Mouse (Mus musculus) heart, adult 2 months (tissue): ENCODE data around the gene Mpdu1. TPM values are rescaled to one million over a fixed set of nuclear protein-coding genes. Genes with fewer than 3 reads are reported as not detected.

ENCODE experiments used
- DNase-seq, 2 experiments: peaks; one replicate each; pipeline ENCODE4 v3.0.0; 2021
- H3K27ac ChIP-seq: fragments of 200-600 bp; 2 replicates; pipeline ENCODE4 v1.8.1; 2022
- H3K27me3 ChIP-seq: fragments of 200-500 bp; 2 replicates; pipeline ENCODE4 v1.6.1; 2012; ENCODE audit warnings: mild to moderate bottlenecking, low read length, inconsistent platforms, mixed read lengths; ENCODE audit not compliant: control insufficient read depth, insufficient read depth
- H3K36me3 ChIP-seq: fragments of 200-500 bp; 2 replicates; pipeline ENCODE4 v1.6.1; 2012; ENCODE audit warnings: low read length, inconsistent platforms; ENCODE audit not compliant: control insufficient read depth, insufficient read depth
- H3K4me1 ChIP-seq: fragments of 200-500 bp; 2 replicates; pipeline ENCODE4 v1.6.1; 2011; ENCODE audit warnings: low read length; ENCODE audit not compliant: control insufficient read depth, insufficient read depth
- H3K4me3 ChIP-seq: fragments of 200-600 bp; 2 replicates; pipeline ENCODE4 v1.8.1; 2022
- H3K79me2 ChIP-seq: fragments of 200-500 bp; replicated peaks from 2 replicates; pipeline ENCODE4 v1.6.1; 2012; ENCODE audit warnings: mild to moderate bottlenecking, inconsistent platforms, low read length, moderate library complexity, mixed read lengths; ENCODE audit not compliant: control insufficient read depth, insufficient read depth
- H3K9ac ChIP-seq: fragments of 200-500 bp; 2 replicates; pipeline ENCODE4 v1.6.1; 2012; ENCODE audit warnings: low read depth, mild to moderate bottlenecking, control low read depth, inconsistent platforms, low read length, mixed read lengths
- CTCF ChIP-seq: fragments of 200-600 bp; IDR thresholded peaks from 2 replicates; pipeline ENCODE4 v1.8.1; 2022; ENCODE audit warnings: antibody characterized with exemption, mild to moderate bottlenecking, moderate library complexity
- EP300 ChIP-seq: fragments of 200-500 bp; IDR thresholded peaks from 2 replicates; pipeline ENCODE4 v1.6.1; 2011; ENCODE audit warnings: low read depth, low read length, control low read depth; ENCODE audit not compliant: insufficient read depth
- POLR2A ChIP-seq: fragments of 200-500 bp; IDR thresholded peaks from 2 replicates; pipeline ENCODE4 v1.6.1; 2011; ENCODE audit warnings: mild to moderate bottlenecking, low read depth, low read length, control low read depth; ENCODE audit not compliant: insufficient read depth
- whole genome bisulfite sequencing: fragments of 180-500 bp; shearing (Covaris S2); methylation state at CpG from one replicate; pipeline ENCODE4 v1.1.7; 2018; 5-methylcytosine and 5-hydroxymethylcytosine counted together
- intact Hi-C: fragments of 180-260 bp; cut with DNase I; formaldehyde crosslinking; loops from one replicate; pipeline ENCODE4 v1.15.1; 2025
- polyA plus RNA-seq: library from polyadenylated mRNA; depleted of rRNA; stranded (reverse); fragments of >200 nt; gene quantifications from 2 replicates; pipeline ENCODE4 v1.2.3, GENCODE M21; 2012
- total RNA-seq, 2 experiments: library from RNA; stranded (reverse); gene quantifications; 2 replicates each; pipeline ENCODE4 v1.2.3; 2021

Gene Mpdu1
- total and polyA plus RNA-seq, 3 experiments = 13.7 to 40.8 (median 14.2) TPM

- WGBS = 36% methylated on average over 1 of the region's 1 CpGs
- Histone ChIP-seq H3K4me3 (no peak overlapping the region), H3K9ac (no peak overlapping the region), H3K36me3 (no peaks in the 10 kb centered on the region), H3K79me2 (no peaks in the 10 kb centered on the region), H3K27ac (no peak overlapping the region), H3K4me1 (peaks cover 1% of the 10 kb centered on the region; the same call in 1 of the 2 replicates), H3K27me3 (no peaks in the 10 kb centered on the region)
- intact Hi-C loops = no loop called here
- TF ChIP-seq EP300 (no peak), POLR2A (no peak), CTCF (no peak)
- DNase-seq = no peak
These were observed 37.2 kb upstream of the Mpdu1 start for GRCm38 (mm10) chr11:69699595-69699994.

DNA sequence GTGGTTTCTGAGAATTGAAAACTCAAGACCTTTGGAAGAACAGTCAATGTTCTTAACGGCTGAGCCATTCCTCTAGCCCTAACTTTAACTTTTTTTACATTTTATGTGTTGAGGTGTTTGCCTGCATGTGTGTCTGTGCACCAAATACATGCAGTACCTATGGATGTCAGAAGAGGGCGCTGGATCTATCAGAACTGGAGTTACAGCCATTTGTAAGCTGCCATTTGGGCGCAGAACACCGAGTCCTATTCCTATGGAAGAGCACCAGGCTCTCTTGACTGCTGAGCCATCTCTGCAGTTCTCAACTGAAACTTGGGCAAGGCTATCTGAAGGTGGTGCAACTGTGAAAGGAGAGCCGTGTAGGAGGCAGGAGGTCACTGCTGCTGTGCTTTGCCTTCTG is 36.1 kb upstream of the Mpdu1 start:
- TF ChIP-seq CTCF (peak; percentile 35), EP300 (no peak), POLR2A (no peak)
- Histone ChIP-seq H3K4me1 (peaks cover 3% of the 10 kb centered on the region), H3K36me3 (no peaks in the 10 kb centered on the region), H3K27me3 (no peaks in the 10 kb centered on the region), H3K9ac (no peak overlapping the region), H3K4me3 (no peak overlapping the region), H3K79me2 (no peaks in the 10 kb centered on the region), H3K27ac (no peak overlapping the region)
- WGBS = 68% methylated on average over 5 of the region's 5 CpGs
- intact Hi-C loops = no loop called here
- no peak for DNase-seq

DNA sequence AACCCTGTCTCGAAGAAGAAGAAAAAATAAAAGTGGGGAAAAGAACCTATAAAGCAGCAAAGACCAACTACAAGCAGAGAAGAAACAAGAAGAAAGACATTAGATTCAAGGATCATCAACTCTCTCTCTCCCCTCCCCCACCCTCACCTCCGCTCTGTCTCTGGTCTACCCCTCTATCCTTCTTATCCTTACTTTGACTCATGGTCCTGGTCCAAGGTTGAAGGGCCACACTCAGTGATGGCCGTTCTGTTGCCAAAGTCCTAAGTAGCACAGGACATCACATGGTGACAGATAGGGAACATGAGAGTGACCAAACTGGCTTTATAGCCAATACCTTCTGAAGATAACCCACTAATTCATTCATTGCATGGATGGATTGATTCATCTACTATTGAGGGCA is 35.0 kb upstream of the Mpdu1 start:
- Histone ChIP-seq H3K27ac (no peak overlapping the region), H3K27me3 (no peaks in the 10 kb centered on the region), H3K4me3 (no peak overlapping the region), H3K9ac (no peak overlapping the region), H3K4me1 (peaks cover 7% of the 10 kb centered on the region), H3K79me2 (no peaks in the 10 kb centered on the region), H3K36me3 (no peaks in the 10 kb centered on the region)
- TF ChIP-seq POLR2A = no peak
- no peak for TF ChIP-seq CTCF
- TF ChIP-seq EP300 = no peak
- 76% methylated on average over 3 of the region's 3 CpGs for WGBS
- no peak for DNase-seq
- intact Hi-C loops = no loop called here

DNA sequence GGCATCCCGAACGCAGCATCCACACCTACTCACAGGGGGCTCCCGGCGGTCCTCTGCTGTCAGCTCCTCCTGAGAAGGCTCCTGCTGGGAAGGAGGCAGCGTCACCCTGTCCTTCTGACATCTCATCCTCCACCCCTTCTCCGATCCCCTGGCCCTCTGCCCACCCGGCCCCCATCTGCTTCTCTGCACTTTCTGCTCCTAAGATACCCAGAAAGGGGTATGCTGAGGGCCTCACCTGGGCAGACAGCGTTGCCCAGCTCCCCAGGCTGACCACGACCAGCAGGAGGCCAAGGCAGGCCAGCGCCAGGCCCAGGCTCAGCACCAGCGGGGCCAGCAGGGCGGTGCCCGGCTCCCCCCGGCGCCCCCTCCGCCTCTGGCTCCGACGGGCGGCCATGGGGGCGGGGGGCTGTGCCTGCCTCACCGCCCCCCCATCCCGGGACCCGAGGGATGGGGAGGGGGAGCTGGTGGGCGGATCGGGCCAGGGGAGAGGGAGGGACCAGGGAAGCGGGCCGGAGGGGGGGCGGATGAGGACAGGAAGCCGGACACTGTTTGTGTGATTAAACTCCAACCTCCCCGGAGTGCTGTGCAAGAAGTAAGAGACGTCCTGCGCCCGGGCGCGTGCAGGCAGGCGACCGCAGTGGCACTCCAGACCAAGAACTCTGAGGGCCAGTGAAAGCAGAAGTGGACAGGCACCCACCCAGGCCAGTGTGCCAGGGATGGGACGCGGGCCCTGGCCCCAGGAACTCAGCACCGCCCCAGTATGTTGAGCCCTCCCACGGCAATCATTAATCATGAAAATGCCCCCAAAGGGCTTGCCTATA is 33.1 kb upstream of the Mpdu1 start, which contains the start of the genes Tnfsf12 and Tnfsfm13:
TSS of gene Tnfsf12 (minus strand) at position 489 of the 821 bp plus-strand sequence.
TSS of gene Tnfsfm13 (minus strand) at position 738 of the 821 bp plus-strand sequence.
- TF ChIP-seq EP300 (0 out of 2 replicates have a peak, but pooled peaks have one; percentile 51), POLR2A (peak; percentile 89), CTCF (peak; percentile 56)
- Histone ChIP-seq H3K27me3 (no peaks in the 10 kb centered on the region), H3K79me2 (no peaks in the 10 kb centered on the region), H3K36me3 (no peaks in the 10 kb centered on the region), H3K4me1 (peaks cover 7% of the 10 kb centered on the region), H3K27ac (peak within 1 kb of the TSS; percentile 95), H3K9ac (peak within 1 kb of the TSS; percentile 88), H3K4me3 (peak within 1 kb of the TSS; percentile 72)
- intact Hi-C loops = no loop called here
- DNase-seq = peak; percentile 90
- WGBS = 5% methylated on average over 40 of the region's 41 CpGs

DNA sequence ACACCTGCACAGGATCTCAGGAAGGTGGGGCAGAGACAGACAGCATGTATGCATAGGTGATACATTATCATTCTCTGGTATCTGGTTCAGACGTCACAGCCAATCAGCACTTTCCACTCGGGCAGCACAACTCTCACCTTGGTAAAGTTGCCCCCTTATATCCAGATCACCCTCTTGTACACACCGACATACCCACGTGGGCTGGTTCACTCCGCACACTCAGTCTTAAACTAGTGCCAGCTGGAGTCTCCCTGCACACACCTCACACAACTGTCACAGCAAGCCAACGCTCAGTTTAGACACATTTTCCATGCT is 32.6 kb upstream of the Mpdu1 start:
- Histone ChIP-seq H3K4me1 (peaks cover 7% of the 10 kb centered on the region), H3K4me3 (peak overlapping the region; percentile 72), H3K9ac (peak overlapping the region; percentile 88), H3K36me3 (no peaks in the 10 kb centered on the region), H3K79me2 (no peaks in the 10 kb centered on the region), H3K27me3 (no peaks in the 10 kb centered on the region), H3K27ac (peak overlapping the region; percentile 95)
- TF ChIP-seq POLR2A (no peak), EP300 (no peak), CTCF (no peak)
- 27% methylated on average over 6 of the region's 6 CpGs for WGBS
- intact Hi-C loops = no loop called here
- no peak for DNase-seq

GRCm38 (mm10) chr11:69693421-69693965 is 31.1 kb upstream of the Mpdu1 start:
- peak overlapping the region; percentile 23; the same call in 1 of the 2 replicates for H3K27ac ChIP-seq
- no peaks in the 10 kb centered on the region for H3K79me2 ChIP-seq
- intact Hi-C loops = no loop called here
- TF ChIP-seq POLR2A (no peak), EP300 (no peak), CTCF (no peak)
- H3K36me3 ChIP-seq = no peaks in the 10 kb centered on the region
- H3K4me1 ChIP-seq = peaks cover 9% of the 10 kb centered on the region
- no peak overlapping the region for H3K4me3 ChIP-seq
- 41% methylated on average over 11 of the region's 11 CpGs for WGBS
- no peak overlapping the region for H3K9ac ChIP-seq
- no peaks in the 10 kb centered on the region for H3K27me3 ChIP-seq
- DNase-seq = no peak
